ENCODE assay signal across 21 mouse cellular contexts in the genomic region with DNA sequence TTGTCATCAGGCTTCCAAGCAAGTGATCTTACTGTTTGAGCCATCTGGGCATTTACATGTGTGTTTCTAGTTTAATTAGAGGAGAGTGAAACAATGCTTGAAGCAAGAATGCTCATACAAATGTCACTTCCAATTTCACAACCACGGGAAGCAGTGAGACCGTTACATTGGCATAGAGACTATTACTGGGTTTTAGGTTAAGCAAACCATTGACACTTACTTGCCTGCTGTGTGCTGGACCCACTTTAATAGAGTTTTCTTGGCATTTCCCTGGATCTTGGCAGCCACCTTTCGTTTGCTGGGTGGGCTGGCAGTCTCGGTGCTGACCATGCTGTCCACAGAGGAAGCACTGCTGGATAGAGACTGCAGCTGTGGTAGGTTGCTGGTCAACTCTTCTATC.
DNase-seq lines count a peak whose midpoint lies in the region; ATAC-seq and TF ChIP-seq lines count a peak whose summit lies in the region.
"Had no signal": no experiment of that assay in that cellular context is flagged by ENCODE, and none has a peak within 500 bp of the region (broad histone marks: within the 10 kb centered on the region; RNA-seq: fewer than 3 reads in every experiment).

No protein-coding gene starts in this region.

- H3K27me3 ChIP-seq in midbrain, embryonic 15.5 days (replicated peaks): no peaks in the 10 kb centered on the region
- H3K27me3 ChIP-seq in midbrain, embryonic 16.5 days (ENCODE audit: control insufficient read depth, insufficient read depth, low read depth, low read length): no peaks in the 10 kb centered on the region
- H3K27me3 ChIP-seq: embryonic facial prominence, embryonic 12.5 days; heart, embryonic 13.5 days; hindbrain, embryonic 15.5 days; limb, embryonic 15.5 days; neural tube, embryonic 12.5 days had no signal

- H3K4me2 ChIP-seq in midbrain, embryonic 15.5 days: no peak overlapping the region
- no peak overlapping the region for H3K4me2 ChIP-seq in midbrain, embryonic 16.5 days (ENCODE audit: low read length)
- H3K4me2 ChIP-seq: embryonic facial prominence, embryonic 12.5 days; heart, embryonic 13.5 days; hindbrain, embryonic 15.5 days; limb, embryonic 15.5 days; neural tube, embryonic 12.5 days had no signal

- no peak overlapping the region for H3K9ac ChIP-seq in midbrain, embryonic 15.5 days
- H3K9ac ChIP-seq in midbrain, embryonic 16.5 days (ENCODE audit: low read depth, low read length): no peak overlapping the region
- H3K9ac ChIP-seq: embryonic facial prominence, embryonic 12.5 days; heart, embryonic 13.5 days; hindbrain, embryonic 15.5 days; limb, embryonic 15.5 days; liver, postnatal 0 days; neural tube, embryonic 12.5 days had no signal

- no peaks in the 10 kb centered on the region for H3K36me3 ChIP-seq in midbrain, embryonic 15.5 days (replicated peaks)
- H3K36me3 ChIP-seq in midbrain, embryonic 16.5 days (ENCODE audit: control insufficient read depth, insufficient read depth, low read length): 0 out of 2 replicates have a peak, but pooled peaks cover 5% of the 10 kb centered on the region
- H3K36me3 ChIP-seq: embryonic facial prominence, embryonic 12.5 days; heart, embryonic 13.5 days; limb, embryonic 15.5 days; neural tube, embryonic 12.5 days had no signal

- H3K9me3 ChIP-seq in midbrain, embryonic 15.5 days: no peaks in the 10 kb centered on the region
- H3K9me3 ChIP-seq in midbrain, embryonic 16.5 days (replicated peaks; ENCODE audit: control insufficient read depth, low read length, poor library complexity, severe bottlenecking): no peaks in the 10 kb centered on the region
- H3K9me3 ChIP-seq: embryonic facial prominence, embryonic 12.5 days; heart, embryonic 13.5 days; hindbrain, embryonic 15.5 days; limb, embryonic 15.5 days; neural tube, embryonic 12.5 days had no signal

- WGBS in midbrain, embryonic 15.5 days: 69% methylated on average over 4 of the region's 4 CpGs
- 73% methylated on average over 4 of the region's 4 CpGs for WGBS in midbrain, embryonic 16.5 days

- no peaks in the 10 kb centered on the region for H3K4me1 ChIP-seq in midbrain, embryonic 15.5 days
- no peaks in the 10 kb centered on the region for H3K4me1 ChIP-seq in midbrain, embryonic 16.5 days (ENCODE audit: control insufficient read depth, insufficient read depth, low read length)
- H3K4me1 ChIP-seq: embryonic facial prominence, embryonic 12.5 days; heart, embryonic 13.5 days; hindbrain, embryonic 15.5 days; neural tube, embryonic 12.5 days had no signal

- no peak overlapping the region for H3K4me3 ChIP-seq in layer of hippocampus, adult 2 months
- H3K4me3 ChIP-seq in midbrain, embryonic 15.5 days: no peak overlapping the region
- no peak overlapping the region for H3K4me3 ChIP-seq in midbrain, embryonic 16.5 days (ENCODE audit: low read depth, low read length)
- H3K4me3 ChIP-seq: embryonic facial prominence, embryonic 12.5 days; erythroblast, embryonic 14.5 days; heart, embryonic 13.5 days; hindbrain, embryonic 15.5 days; limb, embryonic 15.5 days; neural tube, embryonic 12.5 days had no signal

- 0 out of 2 replicates have a peak, but pooled peaks have one; percentile 24 for ATAC-seq in midbrain, embryonic 15.5 days (replicated peaks)
- ATAC-seq in midbrain, embryonic 16.5 days: no peak
- ATAC-seq: intestine, postnatal 0 days; liver, postnatal 0 days had no signal

- peak; percentile 21 to 41 for DNase-seq in cerebellum, postnatal 14 days
- DNase-seq in cerebellum, adult 8-10 months: no peak
- no peak for DNase-seq in layer of hippocampus, adult 2 months (ENCODE audit: low spot score in 2 of 2)
- DNase-seq in layer of hippocampus, adult 11-12 months (ENCODE audit: low spot score): no peak
- DNase-seq in retina, postnatal 1 day: peak; percentile 71
- no peak for DNase-seq in thymus, postnatal 25 days
- DNase-seq: adrenal gland, adult 2 months; gastrocnemius, postnatal 14 days; heart, adult 18-20 months; liver, postnatal 0 days; lung, postnatal 14 days; thymus, postnatal 14 days had no signal

- TF ChIP-seq CTCF in layer of hippocampus, adult 2 months (conservative IDR thresholded peaks at IDR 0.05): no peak

- H3K27ac ChIP-seq in layer of hippocampus, adult 2 months: peak overlapping the region; percentile 29
- H3K27ac ChIP-seq in midbrain, embryonic 15.5 days: no peak overlapping the region
- no peak overlapping the region for H3K27ac ChIP-seq in midbrain, embryonic 16.5 days (ENCODE audit: low read length)
- H3K27ac ChIP-seq: embryonic facial prominence, embryonic 12.5 days; heart, embryonic 13.5 days; hindbrain, embryonic 15.5 days; limb, embryonic 15.5 days; neural tube, embryonic 12.5 days had no signal

Comparison
In these comparisons a context has a peak if more than half of its experiments do, and no peak if none do; other contexts are left out.
1. DNase-seq: peak in cerebellum, postnatal 14 days (2 of 2) and retina, postnatal 1 day (single experiment); none in cerebellum, adult 8-10 months (single experiment), layer of hippocampus, adult 2 months (0 of 2), layer of hippocampus, adult 11-12 months (single experiment) and thymus, postnatal 25 days (single experiment).